Mouse (Mus musculus) midbrain, embryonic 11.5 days (tissue): ENCODE results near the gene Pxdc1. TPM values are rescaled to one million over a fixed set of nuclear protein-coding genes. Genes with fewer than 3 reads are reported as not detected.

Source experiments
- ATAC-seq: fragments of 200-750 bp; cut with Nextera tagmentation; 2 replicates; pipeline ENCODE4 v1.8.0; 2017; ENCODE audit warnings: moderate TSS enrichment, moderate library complexity; ENCODE audit not compliant: low FRiP score
- DNase-seq: peaks from one replicate; pipeline ENCODE4 v3.0.0; 2015; ENCODE audit warnings: low spot score; ENCODE audit errors: missing footprints
- H3K27ac ChIP-seq: fragments of 300-500 bp; sonication (generic); 2 replicates; pipeline ENCODE4 v1.5.1; 2014; ENCODE audit warnings: low read depth, low read length
- H3K27me3 ChIP-seq: fragments of 300-500 bp; sonication (generic); 2 replicates; pipeline ENCODE4 v1.6.1; 2014; ENCODE audit warnings: mild to moderate bottlenecking, low read length, moderate library complexity, mixed read lengths; ENCODE audit not compliant: control insufficient read depth, insufficient read depth
- H3K36me3 ChIP-seq: fragments of 300-500 bp; sonication (generic); 2 replicates; pipeline ENCODE4 v1.6.1; 2014; ENCODE audit warnings: mild to moderate bottlenecking, low read length, moderate library complexity, mixed read lengths; ENCODE audit not compliant: control insufficient read depth, insufficient read depth
- H3K4me1 ChIP-seq: fragments of 300-500 bp; sonication (generic); 2 replicates; pipeline ENCODE4 v1.6.1; 2014; ENCODE audit warnings: low read length; ENCODE audit not compliant: control insufficient read depth, insufficient read depth
- H3K4me2 ChIP-seq: fragments of 300-500 bp; sonication (generic); 2 replicates; pipeline ENCODE4 v1.6.1; 2014; ENCODE audit warnings: mild to moderate bottlenecking, moderate library complexity
- H3K4me3 ChIP-seq: fragments of 300-500 bp; sonication (generic); 2 replicates; pipeline ENCODE4 v1.5.1; 2014; ENCODE audit warnings: low read depth, low read length
- H3K9ac ChIP-seq: fragments of 300-500 bp; sonication (generic); 2 replicates; pipeline ENCODE4 v1.6.1; 2014; ENCODE audit warnings: low read length
- H3K9me3 ChIP-seq: fragments of 300-500 bp; sonication (generic); 2 replicates; pipeline ENCODE4 v1.6.1; 2016; ENCODE audit warnings: low read length; ENCODE audit not compliant: control insufficient read depth
- WGBS: fragments of 180-500 bp; shearing (Covaris S2); extraction: QIAGEN DNeasy Blood & Tissue Kit; methylation state at CpG from one replicate; pipeline ENCODE4 v1.1.7; 2014; 5-methylcytosine and 5-hydroxymethylcytosine counted together
- polyA plus RNA-seq: library from polyadenylated mRNA; unstranded; fragments of >200 nt; fragmentation: Nextera tagmentation; extraction: Ambion mirVana; gene quantifications from 2 replicates; pipeline ENCODE4 v1.2.1, GENCODE M21; 2014

Gene Pxdc1
- polyA plus RNA-seq, 1 experiment from 2014 or later: 7.0 TPM

DNA sequence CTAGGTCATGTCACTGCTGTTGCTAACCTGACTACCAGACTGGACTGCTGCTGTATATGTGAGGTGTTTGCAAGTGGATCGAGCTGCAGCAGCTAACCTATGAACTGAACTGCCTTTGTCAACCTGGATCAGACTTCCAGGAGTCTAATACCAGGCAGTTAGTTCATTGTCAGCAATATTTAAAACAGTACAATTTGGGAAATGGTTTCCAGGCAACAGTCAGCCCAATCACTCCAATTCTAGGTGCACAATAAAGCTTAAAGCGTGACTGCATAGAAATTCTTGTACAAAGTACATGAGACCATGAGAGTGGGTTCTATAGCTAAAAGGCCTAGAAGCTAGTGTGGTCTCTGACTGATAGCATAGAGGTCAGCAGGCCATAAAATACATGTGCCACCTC, 28.9 kb downstream of the Pxdc1 start:
- Histone ChIP-seq H3K4me1 (no peaks in the 10 kb centered on the region), H3K36me3 (no peaks in the 10 kb centered on the region), H3K9me3 (no peaks in the 10 kb centered on the region), H3K9ac (no peak overlapping the region), H3K27ac (no peak overlapping the region), H3K27me3 (no peaks in the 10 kb centered on the region), H3K4me3 (no peak overlapping the region), H3K4me2 (no peak overlapping the region)
- ATAC-seq (no peak), DNase-seq (peak; percentile 56)
- WGBS: 87% methylated on average over 2 of the region's 2 CpGs

- H3K9ac ChIP-seq: no peak overlapping the region
- ATAC-seq (no peak), DNase-seq (no peak)
- H3K4me2 ChIP-seq: no peak overlapping the region
- no peaks in the 10 kb centered on the region for H3K9me3 ChIP-seq
- no peak overlapping the region for H3K27ac ChIP-seq
- no peaks in the 10 kb centered on the region for H3K27me3 ChIP-seq
- no peak overlapping the region for H3K4me3 ChIP-seq
- 75% methylated on average over 2 of the region's 2 CpGs for WGBS
- H3K4me1 ChIP-seq: peaks cover 3% of the 10 kb centered on the region; the same call in 1 of the 2 replicates
- no peaks in the 10 kb centered on the region for H3K36me3 ChIP-seq
Observed at GRCm38 (mm10) chr13:34612402-34612801, 40.9 kb downstream of the Pxdc1 start.

GRCm38 (mm10) chr13:34609711-34610110, 43.6 kb downstream of the Pxdc1 start:
- 14% methylated on average over 1 of the region's 1 CpGs for WGBS

DNA sequence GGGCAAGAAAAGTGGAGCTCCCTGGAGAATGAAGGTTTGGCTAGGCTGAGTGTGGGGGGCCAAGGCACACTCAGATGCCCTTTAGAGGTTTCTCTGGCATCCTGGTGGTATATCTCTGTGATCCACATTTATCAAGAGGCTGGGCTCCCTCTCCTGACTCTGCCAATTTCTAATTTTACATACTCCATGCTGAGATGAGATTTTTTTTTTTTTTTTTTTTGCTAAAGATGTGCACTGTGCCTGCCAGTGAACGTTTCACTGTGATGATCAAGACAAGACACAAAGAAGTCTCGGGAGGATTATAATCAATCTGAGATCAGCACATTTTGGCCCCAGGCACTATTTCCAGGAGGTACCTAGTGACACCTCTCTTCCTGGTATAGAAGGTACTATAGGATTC, 46.2 kb downstream of the Pxdc1 start:
- H3K4me2 ChIP-seq: no peak overlapping the region
- no peak overlapping the region for H3K4me3 ChIP-seq
- no peaks in the 10 kb centered on the region for H3K9me3 ChIP-seq
- H3K36me3 ChIP-seq: no peaks in the 10 kb centered on the region
- DNase-seq (no peak), ATAC-seq (no peak)
- H3K4me1 ChIP-seq: peaks cover 3% of the 10 kb centered on the region; the same call in 1 of the 2 replicates
- H3K27me3 ChIP-seq: no peaks in the 10 kb centered on the region
- H3K9ac ChIP-seq: no peak overlapping the region
- no peak overlapping the region for H3K27ac ChIP-seq
- WGBS: 74% methylated on average over 2 of the region's 2 CpGs

More at GRCm38 (mm10) chr13:34609711-34610110, 43.6 kb downstream of the Pxdc1 start:
- DNase-seq: no peak
- H3K4me3 ChIP-seq: no peak overlapping the region
- ATAC-seq: no peak
- no peaks in the 10 kb centered on the region for H3K36me3 ChIP-seq
- H3K4me2 ChIP-seq: no peak overlapping the region
- H3K9ac ChIP-seq: no peak overlapping the region
- no peaks in the 10 kb centered on the region for H3K27me3 ChIP-seq
- peaks cover 3% of the 10 kb centered on the region; the same call in 1 of the 2 replicates for H3K4me1 ChIP-seq
- H3K27ac ChIP-seq: no peak overlapping the region
- no peaks in the 10 kb centered on the region for H3K9me3 ChIP-seq

- no peak overlapping the region for H3K4me3 ChIP-seq
- H3K36me3 ChIP-seq: no peaks in the 10 kb centered on the region
- no peak overlapping the region for H3K4me2 ChIP-seq
- DNase-seq: no peak
- H3K27me3 ChIP-seq: no peaks in the 10 kb centered on the region
- H3K4me1 ChIP-seq: peaks cover 3% of the 10 kb centered on the region; the same call in 1 of the 2 replicates
- peak; percentile 66; the same call in 1 of the 2 replicates for ATAC-seq
- no peak overlapping the region for H3K9ac ChIP-seq
- no peaks in the 10 kb centered on the region for H3K9me3 ChIP-seq
- no peak overlapping the region for H3K27ac ChIP-seq
- WGBS: 58% methylated on average over 3 of the region's 3 CpGs
Observed at GRCm38 (mm10) chr13:34605884-34606283, 47.4 kb downstream of the Pxdc1 start.

DNA sequence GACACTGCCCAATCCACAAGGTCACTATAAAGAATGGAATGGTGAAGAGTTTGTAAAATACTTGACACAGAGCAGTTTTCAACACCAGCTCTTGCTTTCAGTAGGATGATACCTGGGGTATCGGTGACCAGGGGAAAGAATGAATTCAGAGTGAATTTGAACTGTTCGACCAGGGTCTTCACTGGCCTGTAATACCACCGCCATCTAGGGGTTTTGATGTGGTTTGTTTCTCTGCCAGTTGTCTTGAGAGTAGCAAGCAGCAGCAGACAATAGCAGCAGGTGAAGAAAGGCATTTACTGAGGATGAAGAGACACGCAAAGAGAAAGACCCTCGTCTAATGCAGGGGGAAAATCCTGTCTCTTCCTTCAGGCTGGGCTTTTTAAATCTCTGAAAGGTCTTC, 48.1 kb downstream of the Pxdc1 start:
- Histone ChIP-seq H3K9me3 (no peaks in the 10 kb centered on the region), H3K27ac (no peak overlapping the region), H3K4me3 (no peak overlapping the region), H3K27me3 (no peaks in the 10 kb centered on the region), H3K9ac (no peak overlapping the region), H3K4me1 (peaks cover 3% of the 10 kb centered on the region; the same call in 1 of the 2 replicates), H3K36me3 (no peaks in the 10 kb centered on the region), H3K4me2 (no peak overlapping the region)
- DNase-seq (no peak), ATAC-seq (no peak)
- WGBS: 59% methylated on average over 5 of the region's 5 CpGs

GRCm38 (mm10) chr13:34604406-34604805, 48.9 kb downstream of the Pxdc1 start:
- Histone ChIP-seq H3K9ac (no peak overlapping the region), H3K4me2 (no peak overlapping the region), H3K4me1 (no peaks in the 10 kb centered on the region), H3K27ac (no peak overlapping the region), H3K4me3 (no peak overlapping the region), H3K9me3 (no peaks in the 10 kb centered on the region), H3K36me3 (no peaks in the 10 kb centered on the region), H3K27me3 (no peaks in the 10 kb centered on the region)
- WGBS: 88% methylated on average over 1 of the region's 1 CpGs
- ATAC-seq: no peak
- DNase-seq: no peak

DNA sequence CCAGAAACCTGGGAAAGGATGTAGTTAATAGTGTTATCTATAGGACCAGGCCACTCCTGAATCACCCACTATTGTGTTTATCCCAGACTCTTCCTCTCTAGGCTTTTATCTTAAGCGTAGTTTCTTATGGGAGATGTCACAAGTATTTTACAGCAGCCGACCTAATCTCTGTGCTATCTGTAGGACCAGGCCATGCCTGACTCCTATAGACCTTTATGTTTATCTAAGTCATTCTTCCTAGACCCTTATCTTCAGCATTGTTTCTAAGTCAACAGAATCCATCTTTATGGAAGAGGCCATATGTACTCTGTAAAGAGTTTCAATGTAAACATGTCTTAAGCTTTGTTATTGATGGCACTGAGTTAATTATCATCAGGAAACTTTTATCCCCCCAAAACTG, 50.5 kb downstream of the Pxdc1 start:
- H3K36me3 ChIP-seq: no peaks in the 10 kb centered on the region
- H3K4me1 ChIP-seq: no peaks in the 10 kb centered on the region
- H3K9me3 ChIP-seq: no peaks in the 10 kb centered on the region
- H3K4me2 ChIP-seq: no peak overlapping the region
- DNase-seq (no peak), ATAC-seq (no peak)
- 69% methylated on average over 2 of the region's 2 CpGs for WGBS
- H3K27me3 ChIP-seq: no peaks in the 10 kb centered on the region
- no peak overlapping the region for H3K4me3 ChIP-seq
- no peak overlapping the region for H3K27ac ChIP-seq
- no peak overlapping the region for H3K9ac ChIP-seq

DNA sequence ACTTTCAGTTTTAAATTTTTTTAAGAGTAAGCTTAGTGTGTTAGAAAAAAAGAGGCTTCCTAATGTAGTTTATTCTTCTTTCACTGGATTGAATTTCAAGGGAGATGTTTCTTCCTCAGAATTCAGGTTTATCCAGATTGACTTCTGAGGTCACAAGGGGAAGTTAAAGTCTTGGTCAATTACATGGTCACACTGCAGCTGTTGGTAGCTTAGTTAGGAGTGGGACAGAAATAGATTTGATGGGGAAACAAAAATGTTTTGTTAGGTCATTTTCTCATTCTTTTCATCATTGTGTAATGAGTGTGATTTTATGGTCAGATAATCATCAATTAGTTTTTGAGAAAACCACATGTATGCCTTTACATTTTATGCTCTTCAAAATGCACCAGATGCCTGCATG, 56.5 kb downstream of the Pxdc1 start:
- H3K4me3 ChIP-seq: no peak overlapping the region
- H3K4me1 ChIP-seq: no peaks in the 10 kb centered on the region
- DNase-seq: no peak
- no peaks in the 10 kb centered on the region for H3K9me3 ChIP-seq
- H3K27me3 ChIP-seq: no peaks in the 10 kb centered on the region
- H3K36me3 ChIP-seq: no peaks in the 10 kb centered on the region
- no peak for ATAC-seq
- H3K27ac ChIP-seq: no peak overlapping the region
- no peak overlapping the region for H3K9ac ChIP-seq
- no peak overlapping the region for H3K4me2 ChIP-seq
